Mouse (Mus musculus) layer of hippocampus, adult 9-11 months (tissue): Measurements from ENCODE around the gene Fgd4.
"Not testable (repeated sequence)": the region's sequence is repeated elsewhere in the genome, so short reads cannot be mapped to it uniquely, and the experiment has no call there.

ENCODE experiments used
- DNase-seq: peaks from one replicate; pipeline ENCODE4 v3.0.0; 2022

Gene Fgd4

DNA sequence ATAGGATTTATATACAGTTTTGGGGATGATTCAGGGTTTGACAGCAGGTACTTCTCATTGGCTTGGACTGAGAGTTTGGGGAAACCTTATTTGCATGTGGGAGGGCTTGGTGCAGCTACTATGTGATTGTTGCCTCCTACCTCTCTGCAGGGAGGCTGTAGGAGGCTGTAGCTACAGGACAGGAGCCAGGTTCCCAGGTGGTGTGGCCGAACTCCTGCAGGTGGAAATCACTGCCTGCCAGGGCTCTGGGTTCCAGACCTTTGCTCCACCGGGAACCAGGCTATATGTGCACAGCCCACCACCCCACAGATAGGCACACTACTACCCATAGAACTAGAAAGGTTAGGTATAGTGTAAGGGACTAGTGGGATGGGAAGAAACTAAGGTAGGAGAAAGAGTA, 61.0 kb downstream of the Fgd4 start:
- DNase-seq: not testable (repeated sequence)

DNA sequence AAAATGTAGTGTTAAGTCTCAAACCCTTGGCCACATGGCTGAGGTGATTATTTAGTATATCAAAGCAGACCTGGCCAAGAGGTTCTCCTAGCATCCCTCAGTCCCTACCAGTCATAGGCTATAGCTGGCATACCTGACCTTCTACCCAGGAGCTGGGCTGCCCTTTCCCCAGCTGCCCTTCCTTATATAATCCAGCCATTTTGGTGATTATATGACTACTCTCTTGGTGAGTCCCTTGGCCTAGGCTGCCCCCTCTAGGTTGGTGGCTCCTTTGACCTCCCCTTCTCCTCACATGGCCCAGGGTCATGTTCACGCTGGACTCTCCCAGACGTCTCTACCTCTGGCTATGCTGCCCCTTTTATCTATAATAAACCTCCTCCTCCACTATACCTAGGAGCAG, 65.1 kb downstream of the Fgd4 start:
- DNase-seq: no peak

DNA sequence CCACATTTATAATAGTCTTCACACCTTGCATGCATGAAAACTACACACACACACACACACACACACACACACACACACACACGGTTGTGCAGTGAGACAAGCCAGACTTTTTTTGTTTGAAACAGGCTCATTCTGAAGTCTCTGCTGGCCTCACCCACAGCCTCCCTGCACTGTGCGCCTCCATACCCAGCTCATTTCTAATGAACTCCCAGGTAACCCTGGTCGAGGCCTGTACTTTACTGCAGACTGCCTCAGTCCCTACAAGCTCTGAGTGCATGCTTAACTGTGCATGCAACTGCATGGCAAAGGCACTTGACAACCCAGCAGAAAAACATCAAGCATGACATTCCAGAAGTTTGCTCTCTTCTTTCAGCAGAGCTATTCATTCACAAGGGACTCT, 72.3 kb downstream of the Fgd4 start:
- DNase-seq: no peak

DNA sequence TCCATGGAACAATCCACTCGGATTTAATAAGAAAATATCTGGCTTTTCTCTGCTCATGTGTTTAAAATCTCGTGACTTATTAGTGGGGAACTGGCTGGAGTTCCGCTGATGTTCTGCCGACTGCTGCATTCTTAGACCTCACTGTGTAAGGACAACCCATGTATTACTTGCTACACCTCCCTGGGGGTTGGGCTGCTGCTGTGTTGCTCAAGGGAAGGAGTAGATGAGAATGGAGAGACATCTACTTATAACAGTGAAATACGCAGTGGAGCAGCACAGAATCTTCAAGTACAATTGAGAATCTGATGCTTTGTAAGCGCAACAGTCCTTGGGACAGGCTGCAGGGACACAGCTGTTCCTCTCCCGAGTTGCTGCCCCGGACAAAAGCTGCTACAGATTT, 73.1 kb downstream of the Fgd4 start:
- DNase-seq: peak; percentile 60

DNA sequence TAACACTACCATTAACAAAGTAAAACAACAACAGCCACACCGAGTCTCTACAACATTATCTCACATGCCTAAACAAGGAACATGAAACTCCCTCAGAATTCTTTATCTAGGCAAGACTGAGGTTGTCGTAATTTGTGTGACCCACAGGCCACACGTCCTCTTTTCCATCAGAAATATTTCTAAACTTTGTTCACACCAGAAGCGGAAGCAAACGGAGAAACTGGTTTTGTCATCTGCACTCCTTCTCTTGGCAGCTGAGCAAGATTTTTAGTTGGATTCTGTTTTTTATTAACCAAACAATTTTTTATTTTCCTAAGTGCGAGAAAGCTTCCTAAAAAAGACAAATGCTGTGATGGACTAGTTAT, 73.6 kb downstream of the Fgd4 start:
- peak; percentile 24 for DNase-seq

DNA sequence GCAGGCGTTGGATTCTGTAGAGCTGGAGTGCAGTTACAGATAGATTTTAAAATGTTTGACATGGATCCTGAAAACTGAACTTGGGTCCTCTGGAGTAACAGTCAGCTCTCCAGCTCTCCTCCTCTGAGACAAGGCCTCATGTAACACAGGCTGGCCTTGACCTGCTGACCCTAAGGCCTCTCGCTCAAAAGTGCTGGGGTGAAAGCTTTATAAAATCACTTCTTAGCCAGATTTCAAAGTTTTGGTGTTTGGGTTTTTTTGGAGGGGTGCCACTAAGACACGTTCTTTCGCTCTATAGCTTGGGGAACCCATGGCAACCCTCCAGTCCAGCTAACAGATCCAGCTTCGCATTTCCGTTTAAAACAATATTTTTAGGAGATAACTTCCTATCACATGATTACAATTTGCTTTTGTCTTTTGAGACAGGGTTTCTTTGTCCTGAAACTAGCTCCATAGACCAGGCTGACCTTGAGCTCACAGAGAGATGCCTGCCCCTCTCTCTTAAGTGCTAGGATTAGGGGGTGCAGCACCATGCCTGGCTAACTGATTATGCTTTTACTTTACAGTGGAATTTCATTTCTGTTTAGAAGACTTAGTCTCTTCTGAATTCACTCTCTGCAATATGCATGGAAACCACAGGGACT, 74.1 kb downstream of the Fgd4 start:
- DNase-seq: no peak

DNA sequence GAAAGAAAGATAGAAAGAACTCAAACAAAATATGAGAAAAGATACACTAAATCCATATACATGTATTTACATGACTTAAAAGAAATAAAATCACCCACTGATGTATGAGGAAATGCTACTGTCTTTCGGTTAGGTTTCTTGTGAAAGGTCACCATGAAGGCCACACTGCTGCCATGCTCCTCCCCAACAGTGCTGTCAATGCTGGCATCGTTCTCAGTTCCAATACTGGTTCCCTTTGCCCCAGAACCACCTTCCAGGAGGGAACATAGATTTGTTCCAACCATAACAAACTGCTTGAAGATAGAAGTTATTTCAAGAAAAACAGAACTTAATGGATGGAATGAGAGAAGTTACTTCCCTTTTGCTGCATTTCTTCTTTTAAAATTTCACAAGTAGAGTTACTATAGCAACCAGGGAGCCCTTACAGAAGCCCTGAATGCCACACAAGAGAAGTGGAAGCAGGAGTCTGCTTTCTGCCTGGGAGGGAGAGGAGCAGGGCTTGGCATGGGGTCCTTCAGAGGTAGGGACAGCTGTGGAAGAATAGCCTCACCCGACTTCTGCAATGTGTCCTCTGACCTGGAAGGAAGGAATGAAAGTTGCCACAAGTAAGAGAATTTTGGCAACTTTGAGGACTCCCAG, 75.0 kb downstream of the Fgd4 start:
- peak; percentile 24 for DNase-seq

DNA sequence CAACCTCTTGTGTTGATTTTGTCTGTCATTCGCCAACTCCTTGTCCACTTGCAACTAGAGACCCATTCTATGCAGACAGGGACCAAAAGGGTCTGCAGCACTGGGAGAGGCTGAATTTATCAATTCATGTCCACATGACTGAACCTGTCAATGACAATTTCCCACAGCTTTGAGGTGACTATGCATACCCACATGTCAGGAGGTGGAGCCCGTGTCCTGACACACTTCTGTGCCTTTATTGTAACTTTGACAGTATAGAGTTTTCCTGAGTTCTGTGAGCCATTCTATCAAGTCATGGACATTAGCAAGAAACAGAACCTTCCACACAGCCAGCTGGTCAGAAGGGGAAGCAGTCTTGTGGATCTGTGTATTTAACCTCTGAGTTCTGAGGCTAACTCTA, 76.7 kb downstream of the Fgd4 start:
- no peak for DNase-seq

DNA sequence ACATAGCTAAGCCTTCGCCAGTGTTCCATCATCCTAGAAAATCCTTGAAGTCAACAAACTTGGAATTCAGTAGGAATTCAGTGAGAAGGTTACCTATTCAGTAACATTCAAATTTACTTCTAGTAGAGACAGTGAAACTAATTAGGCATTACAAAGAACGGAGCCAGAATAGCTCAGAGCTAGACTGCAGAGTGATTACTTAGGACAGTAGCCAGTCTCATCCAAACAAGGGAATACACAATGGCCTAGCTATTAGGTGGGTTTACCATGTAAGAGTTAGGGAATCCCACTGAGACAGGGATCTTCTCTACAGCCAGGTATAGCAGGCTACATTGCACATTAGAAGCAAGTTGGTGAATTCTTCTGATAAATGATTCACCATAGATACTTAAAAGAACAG, 77.5 kb downstream of the Fgd4 start:
- DNase-seq: not testable (repeated sequence)

DNA sequence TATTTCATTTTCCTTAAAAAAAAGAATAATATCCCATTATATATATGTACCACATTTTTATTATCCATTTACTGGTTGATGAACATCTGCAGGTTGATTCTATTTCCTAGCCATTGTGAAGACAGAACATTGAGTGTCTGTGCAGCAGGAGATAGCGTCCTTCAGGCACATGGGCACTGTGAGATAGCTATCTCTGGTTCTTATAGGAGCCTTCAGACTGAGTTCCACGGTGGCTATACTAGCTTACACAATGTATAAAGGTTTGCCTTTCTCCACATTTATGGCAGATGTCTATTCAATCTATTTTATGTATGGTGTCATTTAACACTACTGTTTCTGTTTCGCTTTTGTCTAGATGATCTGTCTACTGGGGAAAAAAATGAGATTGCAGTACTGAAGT, 98.9 kb downstream of the Fgd4 start:
- DNase-seq: no peak

DNA sequence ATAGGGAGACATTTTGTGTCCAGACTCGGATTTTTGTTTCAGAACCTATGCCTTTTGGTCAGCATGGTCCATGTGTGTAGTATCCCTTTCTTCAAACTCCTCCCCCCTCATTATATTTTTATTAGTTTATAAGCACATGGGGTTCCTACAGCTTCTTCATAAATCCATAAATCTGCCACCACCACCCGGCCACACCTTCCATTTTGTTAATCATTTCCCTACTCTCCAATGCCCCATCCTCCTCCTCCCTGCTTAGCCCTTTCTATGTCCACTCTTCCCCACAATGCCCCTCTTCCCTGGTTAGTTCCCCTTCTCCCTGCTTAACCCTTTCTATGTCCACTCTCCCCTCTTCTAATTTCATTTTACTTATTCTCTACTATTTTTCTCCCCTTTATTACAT, 99.4 kb downstream of the Fgd4 start:
- DNase-seq: no peak

DNA sequence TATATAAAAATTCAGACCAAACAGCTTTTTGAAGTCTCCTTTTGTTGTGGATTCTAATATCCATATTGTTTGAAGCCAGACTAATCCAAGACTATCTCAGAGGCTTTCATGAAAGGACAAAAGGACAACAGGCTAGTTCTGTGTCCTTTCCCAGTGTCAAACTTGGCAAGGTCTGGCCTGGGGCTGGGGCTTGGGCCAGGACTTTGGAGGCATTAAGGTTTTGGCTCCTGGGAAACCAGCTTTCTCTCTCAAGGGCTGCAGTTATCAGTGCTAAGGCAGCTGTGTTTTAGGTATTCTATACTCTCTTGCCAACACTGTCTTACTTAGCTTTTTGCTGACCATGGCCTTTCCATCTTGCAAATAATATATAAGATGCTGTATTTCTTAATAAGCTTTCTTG, 101.6 kb downstream of the Fgd4 start:
- no peak for DNase-seq

DNA sequence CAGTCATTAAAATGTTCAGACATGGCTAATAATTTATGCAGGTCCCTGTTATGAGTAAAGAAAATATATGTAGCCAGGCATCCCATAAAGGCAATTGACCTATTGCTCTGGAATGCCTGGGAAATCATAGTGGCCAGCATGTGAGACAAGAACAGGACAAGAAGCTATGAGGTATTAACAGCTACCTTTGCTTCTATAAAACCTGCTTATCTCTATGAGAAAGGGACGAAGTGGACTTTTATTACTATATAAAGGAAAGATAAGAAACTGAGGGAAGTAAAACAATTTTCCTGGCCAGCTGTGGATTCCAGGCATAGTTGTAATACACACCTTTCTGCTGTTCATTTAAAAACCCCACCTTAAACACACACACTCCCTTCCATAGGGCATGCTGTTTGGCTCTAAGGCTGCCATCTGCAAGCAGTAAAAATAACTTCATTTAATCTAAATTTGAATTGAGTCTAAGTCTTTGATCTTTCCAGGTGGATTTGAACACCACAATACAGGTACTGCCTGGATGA, 114.8 kb downstream of the Fgd4 start:
- no peak for DNase-seq

DNA sequence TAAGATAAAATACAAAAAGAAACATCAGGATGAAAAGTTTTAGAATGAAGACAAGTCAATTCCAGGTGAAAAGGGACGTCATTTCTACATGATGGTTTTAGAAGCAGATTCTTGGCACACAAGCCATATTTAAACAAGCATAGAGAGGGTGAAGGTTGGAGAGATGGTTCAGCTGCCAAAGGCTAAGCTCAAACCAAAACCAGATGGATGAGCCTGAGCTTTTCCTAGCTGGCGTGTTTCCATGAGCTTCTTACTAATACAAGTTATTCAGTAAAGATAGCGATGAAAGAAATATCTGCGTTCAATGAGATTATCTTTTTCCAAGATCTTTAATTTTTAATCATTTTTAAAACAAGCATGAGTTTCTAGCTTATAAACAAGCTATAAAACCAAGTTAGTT, 115.7 kb downstream of the Fgd4 start:
- no peak for DNase-seq

DNA sequence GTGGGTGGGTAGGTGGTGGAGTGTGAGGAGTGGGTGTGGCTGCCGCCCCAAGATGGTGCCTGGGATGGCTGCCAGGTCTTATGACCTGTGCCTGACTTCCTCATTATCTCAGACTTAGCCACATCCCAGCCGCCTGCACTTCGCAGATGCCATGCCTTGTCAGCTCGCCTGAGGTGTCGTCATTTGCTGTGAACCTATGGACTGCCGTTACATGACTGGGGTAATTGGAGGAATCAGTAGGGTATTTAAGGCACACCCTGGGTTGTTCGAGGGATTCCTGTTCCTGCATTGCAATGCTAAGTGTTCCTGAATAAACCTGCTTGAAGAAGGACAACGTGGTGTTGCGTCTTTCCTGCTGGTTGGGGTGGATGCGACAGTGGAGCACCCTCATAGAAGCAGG, 126.9 kb downstream of the Fgd4 start:
- peak; percentile 21 for DNase-seq

DNA sequence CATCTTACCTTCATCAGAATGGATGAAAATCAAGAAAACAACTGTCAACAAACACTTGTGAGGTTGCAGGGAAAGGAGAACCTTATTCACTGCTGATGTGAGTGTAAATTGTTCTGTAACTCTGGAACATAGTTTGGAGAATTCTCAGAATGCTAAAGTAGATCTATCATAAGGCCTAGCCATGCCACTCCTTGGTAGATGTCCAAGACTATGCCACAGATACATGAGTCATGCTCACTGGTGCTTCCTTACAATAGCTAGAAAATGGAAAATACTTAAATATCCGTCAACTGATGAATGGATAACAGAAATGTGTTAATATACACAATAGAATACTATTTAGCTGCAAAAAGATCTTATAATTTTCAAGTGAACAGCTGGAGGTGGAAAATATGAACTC, 150.3 kb downstream of the Fgd4 start:
- no peak for DNase-seq

DNA sequence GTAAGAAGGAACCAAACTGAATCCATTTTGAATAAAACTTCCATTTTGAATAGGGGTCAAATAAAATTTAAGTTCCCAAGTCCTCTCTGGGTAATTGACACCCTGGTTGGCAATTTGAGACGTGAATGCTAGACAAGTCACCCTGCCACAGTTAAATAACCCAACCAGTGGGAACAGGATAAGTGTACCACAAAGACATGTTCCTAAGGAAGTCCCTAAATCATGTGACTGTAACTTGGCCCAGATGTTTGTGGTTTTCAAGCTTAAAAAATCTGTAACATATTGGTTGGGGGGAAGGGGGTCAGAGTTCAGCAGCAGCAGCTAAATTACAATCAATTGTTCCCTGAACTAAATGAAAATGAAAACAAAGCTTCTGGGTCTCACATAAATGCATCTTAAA, 161.9 kb downstream of the Fgd4 start:
- no peak for DNase-seq

DNA sequence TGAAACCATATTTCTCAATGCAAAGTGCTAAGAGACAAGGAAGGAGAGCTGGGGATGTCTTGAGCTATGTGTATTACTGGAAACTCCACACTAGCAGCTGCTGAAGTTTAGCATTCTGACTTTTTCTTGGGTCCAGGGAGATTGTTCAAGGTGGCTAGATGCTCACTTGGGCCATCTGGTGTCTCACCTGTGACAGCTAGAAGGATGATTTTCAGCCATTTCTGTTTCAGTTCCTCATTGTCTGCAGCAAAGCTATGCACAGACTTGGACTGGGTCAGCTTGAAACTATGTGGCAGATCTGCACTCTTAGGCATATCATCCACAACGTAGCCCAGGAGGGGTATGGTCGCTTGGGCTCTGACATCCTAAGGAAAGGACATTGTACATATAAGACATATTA, 177.9 kb downstream of the Fgd4 start:
- DNase-seq: no peak

DNA sequence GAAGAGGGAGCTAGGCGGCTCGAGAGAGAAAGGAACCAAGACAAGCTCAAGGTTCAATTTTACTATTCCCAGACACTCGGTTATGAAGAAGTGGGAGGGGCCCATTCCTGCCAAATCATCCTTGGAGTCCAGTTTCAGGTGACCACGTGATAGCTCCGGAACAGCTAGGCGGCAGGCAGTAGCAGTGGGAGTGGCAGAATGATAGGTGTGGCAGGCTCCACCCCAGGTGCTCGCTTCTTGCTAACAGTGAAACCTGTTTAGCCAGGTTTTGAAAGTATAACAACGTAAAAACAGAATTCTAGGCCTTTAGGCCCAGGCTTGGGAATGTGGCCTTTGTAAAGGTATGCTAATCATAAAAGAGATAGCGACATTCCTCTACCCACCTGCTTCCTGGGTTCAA, 233.1 kb downstream of the Fgd4 start:
- not testable (repeated sequence) for DNase-seq
